Mouse (Mus musculus) kidney, embryonic 14.5 days (tissue): Measurements from ENCODE around the gene Grm8. TPM values are rescaled to one million over a fixed set of nuclear protein-coding genes. Genes with fewer than 3 reads are reported as not detected.

ENCODE experiments used
- ATAC-seq: fragments of 200-750 bp; cut with Nextera tagmentation; 2 replicates; pipeline ENCODE4 v1.8.0; 2017; ENCODE audit warnings: moderate number of reproducible peaks, mild to moderate bottlenecking, moderate TSS enrichment, moderate library complexity; ENCODE audit not compliant: low FRiP score, low TSS enrichment
- H3K27ac ChIP-seq: fragments of 300-500 bp; sonication (generic); 2 replicates; pipeline ENCODE4 v1.5.1; 2014; ENCODE audit warnings: low read depth, mild to moderate bottlenecking, low read length, moderate library complexity, mixed read lengths
- H3K27me3 ChIP-seq: fragments of 300-500 bp; sonication (generic); 2 replicates; pipeline ENCODE4 v1.6.1; 2014; ENCODE audit warnings: mild to moderate bottlenecking, low read length; ENCODE audit not compliant: control insufficient read depth, insufficient read depth
- H3K36me3 ChIP-seq: fragments of 300-500 bp; sonication (generic); 2 replicates; pipeline ENCODE4 v1.6.1; 2014; ENCODE audit warnings: low read length, mixed read lengths; ENCODE audit not compliant: control insufficient read depth, insufficient read depth
- H3K4me1 ChIP-seq: fragments of 300-500 bp; sonication (generic); 2 replicates; pipeline ENCODE4 v1.6.1; 2014; ENCODE audit warnings: low read length, mixed read lengths; ENCODE audit not compliant: control insufficient read depth, insufficient read depth
- H3K4me2 ChIP-seq: fragments of 300-500 bp; sonication (generic); replicated peaks from 2 replicates; pipeline ENCODE4 v1.6.1; 2014; ENCODE audit warnings: low read depth, mild to moderate bottlenecking, low read length
- H3K4me3 ChIP-seq: fragments of 300-500 bp; sonication (generic); 2 replicates; pipeline ENCODE4 v1.5.1; 2014; ENCODE audit warnings: mild to moderate bottlenecking, low read length
- H3K9ac ChIP-seq: fragments of 300-500 bp; sonication (generic); 2 replicates; pipeline ENCODE4 v1.6.1; 2014; ENCODE audit warnings: low read depth, mild to moderate bottlenecking, low read length, moderate library complexity
- H3K9me3 ChIP-seq: fragments of 300-500 bp; sonication (generic); 2 replicates; pipeline ENCODE4 v1.6.1; 2016; ENCODE audit warnings: low read length; ENCODE audit not compliant: control insufficient read depth
- WGBS: fragments of 180-500 bp; shearing (Covaris S2); extraction: QIAGEN DNeasy Blood & Tissue Kit; methylation state at CpG from one replicate; pipeline ENCODE4 v1.1.7; 2014; 5-methylcytosine and 5-hydroxymethylcytosine counted together
- polyA plus RNA-seq: library from polyadenylated mRNA; unstranded; fragments of >200 nt; fragmentation: Nextera tagmentation; extraction: Ambion mirVana; gene quantifications from 2 replicates; pipeline ENCODE4 v1.2.1, GENCODE M21; 2014

Grm8 gene
- polyA plus RNA-seq, 1 experiment from 2014 or later = 1.0 TPM

DNA sequence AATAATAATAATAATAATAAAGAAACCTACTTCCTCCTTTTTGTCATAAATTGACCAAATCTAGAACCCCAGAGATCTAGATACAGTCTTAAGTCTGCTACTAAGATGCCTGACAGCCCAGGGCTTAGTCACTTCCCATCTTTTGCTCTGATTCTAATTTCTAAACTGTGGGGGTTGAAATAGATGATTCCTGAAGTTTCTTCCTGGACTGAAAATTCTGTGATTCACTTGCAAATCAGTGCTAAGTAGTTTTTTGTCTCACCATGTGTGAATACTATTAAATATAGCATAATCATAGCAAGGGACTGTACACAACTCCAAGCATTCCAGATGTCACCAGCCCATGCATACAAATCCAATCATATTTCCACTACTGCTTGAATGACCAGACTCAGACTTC lies 44.0 kb downstream of the Grm8 start:
- H3K4me1 ChIP-seq = no peaks in the 10 kb centered on the region
- no peak for ATAC-seq

GRCm38 (mm10) chr6:28075534-28075933 lies 59.4 kb downstream of the Grm8 start:
- no peaks in the 10 kb centered on the region for H3K36me3 ChIP-seq
- peak; percentile 51; the same call in 1 of the 2 replicates for ATAC-seq
- H3K4me2 ChIP-seq = no peak overlapping the region
- peaks cover 5% of the 10 kb centered on the region; the same call in 1 of the 2 replicates for H3K4me1 ChIP-seq
- H3K9ac ChIP-seq = no peak overlapping the region
- H3K27ac ChIP-seq = no peak overlapping the region
- H3K4me3 ChIP-seq = no peak overlapping the region
- WGBS = 23% methylated on average over 3 of the region's 3 CpGs
- H3K9me3 ChIP-seq = no peaks in the 10 kb centered on the region
- H3K27me3 ChIP-seq = no peaks in the 10 kb centered on the region

More for the DNA sequence above, 44.0 kb downstream of the Grm8 start:
- Histone ChIP-seq H3K9ac (no peak overlapping the region), H3K36me3 (no peaks in the 10 kb centered on the region), H3K27me3 (no peaks in the 10 kb centered on the region), H3K4me2 (no peak overlapping the region), H3K27ac (no peak overlapping the region), H3K9me3 (no peaks in the 10 kb centered on the region), H3K4me3 (no peak overlapping the region)

DNA sequence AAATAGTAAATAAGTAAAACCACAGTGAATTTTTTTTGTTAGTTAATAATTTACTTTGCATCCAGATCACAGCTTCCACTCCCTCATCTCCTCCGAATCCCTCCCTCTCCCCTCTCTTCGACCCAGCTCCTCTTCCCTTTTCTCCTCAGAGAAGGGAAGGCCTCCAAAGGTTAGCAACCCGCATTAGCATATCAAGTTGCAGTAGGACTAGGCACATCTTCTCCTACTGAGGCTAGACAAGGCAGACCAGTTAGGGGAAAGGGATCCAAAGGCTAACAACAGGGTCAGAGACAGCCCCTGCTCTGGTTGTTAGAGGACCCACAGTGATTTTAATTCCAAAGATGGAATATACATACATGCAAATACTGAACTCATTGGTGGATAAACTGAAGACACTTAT lies 60.5 kb downstream of the Grm8 start:
- peak; percentile 51 for ATAC-seq

GRCm38 (mm10) chr6:28051966-28052365 lies 83.0 kb downstream of the Grm8 start:
- no peak overlapping the region for H3K4me2 ChIP-seq
- no peak for ATAC-seq
- H3K27ac ChIP-seq = no peak overlapping the region
- no peak overlapping the region for H3K4me3 ChIP-seq
- WGBS = 86% methylated on average over 2 of the region's 2 CpGs
- no peak overlapping the region for H3K9ac ChIP-seq
- H3K4me1 ChIP-seq = no peaks in the 10 kb centered on the region
- no peaks in the 10 kb centered on the region for H3K9me3 ChIP-seq
- no peaks in the 10 kb centered on the region for H3K36me3 ChIP-seq
- no peaks in the 10 kb centered on the region for H3K27me3 ChIP-seq

More for the DNA sequence above, 60.5 kb downstream of the Grm8 start:
- no peaks in the 10 kb centered on the region for H3K9me3 ChIP-seq
- H3K4me2 ChIP-seq = no peak overlapping the region
- no peak overlapping the region for H3K4me3 ChIP-seq
- H3K27ac ChIP-seq = no peak overlapping the region
- peaks cover 5% of the 10 kb centered on the region; the same call in 1 of the 2 replicates for H3K4me1 ChIP-seq
- H3K36me3 ChIP-seq = no peaks in the 10 kb centered on the region
- no peaks in the 10 kb centered on the region for H3K27me3 ChIP-seq
- 48% methylated on average over 3 of the region's 3 CpGs for WGBS
- H3K9ac ChIP-seq = no peak overlapping the region

GRCm38 (mm10) chr6:28042339-28042738 lies 92.6 kb downstream of the Grm8 start:
- no peak for ATAC-seq
- whole genome bisulfite sequencing = 84% methylated on average over 3 of the region's 3 CpGs
- H3K9me3 ChIP-seq = no peaks in the 10 kb centered on the region
- H3K27me3 ChIP-seq = no peaks in the 10 kb centered on the region
- no peak overlapping the region for H3K9ac ChIP-seq
- H3K27ac ChIP-seq = no peak overlapping the region
- H3K4me2 ChIP-seq = no peak overlapping the region
- H3K36me3 ChIP-seq = no peaks in the 10 kb centered on the region
- H3K4me1 ChIP-seq = no peaks in the 10 kb centered on the region
- no peak overlapping the region for H3K4me3 ChIP-seq

- H3K4me1 ChIP-seq = no peaks in the 10 kb centered on the region
- no peak for ATAC-seq
- H3K4me2 ChIP-seq = no peak overlapping the region
- no peaks in the 10 kb centered on the region for H3K27me3 ChIP-seq
- no peak overlapping the region for H3K9ac ChIP-seq
- H3K27ac ChIP-seq = no peak overlapping the region
- no peaks in the 10 kb centered on the region for H3K36me3 ChIP-seq
- no peaks in the 10 kb centered on the region for H3K9me3 ChIP-seq
- no peak overlapping the region for H3K4me3 ChIP-seq
- WGBS = 100% methylated on average over 1 of the region's 1 CpGs
Observed at GRCm38 (mm10) chr6:28040815-28041214, 94.2 kb downstream of the Grm8 start.

- no peaks in the 10 kb centered on the region for H3K36me3 ChIP-seq
- no peaks in the 10 kb centered on the region for H3K27me3 ChIP-seq
- no peaks in the 10 kb centered on the region for H3K9me3 ChIP-seq
- H3K4me3 ChIP-seq = no peak overlapping the region
- no peak overlapping the region for H3K9ac ChIP-seq
- no peak overlapping the region for H3K4me2 ChIP-seq
- H3K4me1 ChIP-seq = no peaks in the 10 kb centered on the region
- H3K27ac ChIP-seq = no peak overlapping the region
- no peak for ATAC-seq
- WGBS = 94% methylated on average over 4 of the region's 4 CpGs
Observed at GRCm38 (mm10) chr6:28032006-28032405, 103.0 kb downstream of the Grm8 start.

- Histone ChIP-seq H3K9ac (no peak overlapping the region), H3K36me3 (no peaks in the 10 kb centered on the region), H3K27me3 (no peaks in the 10 kb centered on the region), H3K4me2 (no peak overlapping the region), H3K4me3 (no peak overlapping the region), H3K27ac (no peak overlapping the region), H3K4me1 (no peaks in the 10 kb centered on the region), H3K9me3 (no peaks in the 10 kb centered on the region)
- ATAC-seq = no peak
- WGBS = 82% methylated on average over 1 of the region's 1 CpGs
Observed at GRCm38 (mm10) chr6:28017653-28018052, 117.3 kb downstream of the Grm8 start.

DNA sequence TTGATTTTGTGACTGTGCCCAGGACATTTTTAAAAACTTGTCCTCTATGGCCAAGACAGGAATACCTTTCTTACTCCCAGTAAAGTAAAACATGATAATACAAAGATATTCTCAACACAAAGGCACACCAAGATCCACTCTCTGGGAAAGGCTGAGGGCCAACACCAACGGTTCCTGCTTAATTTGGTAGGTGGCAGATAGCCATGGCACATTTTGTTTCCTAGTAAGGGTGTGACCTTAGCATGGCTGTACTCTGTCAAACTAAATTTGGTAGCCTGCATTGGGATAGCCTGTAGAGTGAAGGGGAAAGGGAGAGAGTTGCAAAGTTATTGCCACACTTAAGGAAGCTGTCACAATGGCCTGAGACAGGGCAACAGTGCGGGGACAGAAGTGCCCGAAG lies 128.0 kb downstream of the Grm8 start:
- no peak overlapping the region for H3K4me2 ChIP-seq
- H3K9me3 ChIP-seq = no peaks in the 10 kb centered on the region
- no peaks in the 10 kb centered on the region for H3K27me3 ChIP-seq
- 79% methylated on average over 3 of the region's 3 CpGs for WGBS
- ATAC-seq = no peak
- no peak overlapping the region for H3K27ac ChIP-seq
- no peak overlapping the region for H3K4me3 ChIP-seq
- no peaks in the 10 kb centered on the region for H3K36me3 ChIP-seq
- H3K4me1 ChIP-seq = no peaks in the 10 kb centered on the region
- H3K9ac ChIP-seq = no peak overlapping the region
